ENCODE assay signal across 8 mouse cellular contexts in the genomic region with DNA sequence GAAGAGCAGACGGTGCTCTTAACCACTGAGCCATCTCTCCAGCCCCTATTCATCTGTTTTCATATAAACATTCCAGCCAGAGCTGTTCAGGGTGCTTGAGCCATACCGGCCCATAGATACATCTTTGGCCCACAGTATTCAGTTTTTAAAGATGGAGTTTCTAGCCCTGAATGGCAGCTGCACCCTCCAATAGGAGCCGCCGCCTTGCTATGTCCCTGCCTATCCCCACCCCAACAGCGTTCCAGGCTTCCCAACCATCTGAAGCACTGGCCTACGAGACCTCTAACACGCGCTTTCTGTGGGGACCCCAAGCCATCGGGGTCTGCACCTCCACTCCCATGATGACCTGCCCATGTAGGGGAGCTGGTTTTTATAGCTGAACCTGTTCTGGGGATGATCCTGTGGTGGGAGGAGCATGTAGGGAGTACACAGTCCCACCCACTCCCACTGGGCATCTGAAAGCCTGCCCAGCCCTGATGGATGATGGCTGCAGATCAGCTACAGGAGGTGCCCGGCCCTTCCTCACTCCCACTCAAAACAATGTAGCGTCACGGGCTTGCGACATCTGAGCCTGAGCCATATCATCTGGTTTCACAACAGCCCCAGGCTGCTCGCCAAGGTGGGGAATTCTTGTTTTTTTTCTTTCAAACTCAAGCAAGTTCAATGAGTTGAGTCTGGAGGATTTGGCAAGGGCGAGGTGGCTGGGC. TPM values are rescaled to one million over a fixed set of nuclear protein-coding genes. Genes with fewer than 3 reads are reported as not detected.
DNase-seq lines count a peak whose midpoint lies in the region.

No protein-coding gene starts in this region.

- intact Hi-C loops in heart, postnatal 10 days (cut with DNase I), result no loop called here

- DNase-seq in thymus, adult 18-20 months, result peak; percentile 12 to 15
- no peak for DNase-seq in thymus, postnatal 14 days
- DNase-seq in heart, postnatal 10 days, result peak; percentile 84 to 85
- peak; percentile 91 for DNase-seq in lung, postnatal 10 days
- peak; percentile 71 for DNase-seq in urinary bladder, postnatal 25 days (ENCODE audit: low spot score)
- DNase-seq in right cerebral cortex, postnatal 36 days (ENCODE audit: low spot score in 2 of 2), result no peak
- no peak for DNase-seq in cerebellum, adult 9-11 months
- DNase-seq in thymus, postnatal 0 days (ENCODE audit: low spot score), result no peak

RNA-seq across cellular contexts. Expression of a gene that starts 39.7 kb away (rescaled TPM):
- 10 to 100 TPM; 84.5 to 88.7 TPM for total RNA-seq in heart, postnatal 10 days (2021)
- 9.4 and 12.6 TPM in 2 replicates for polyA plus RNA-seq in thymus, postnatal 0 days (2015; fragmentation: Nextera tagmentation; extraction: Ambion mirVana)

Comparison
In these comparisons a context has a peak if more than half of its experiments do, and no peak if none do; other contexts are left out.
1. DNase-seq: peak in thymus, adult 18-20 months (2 of 2), heart, postnatal 10 days (2 of 2), lung, postnatal 10 days (single experiment) and urinary bladder, postnatal 25 days (single experiment); none in thymus, postnatal 14 days (single experiment), right cerebral cortex, postnatal 36 days (0 of 2), cerebellum, adult 9-11 months (single experiment) and thymus, postnatal 0 days (single experiment).